Mouse (Mus musculus): ENCODE results near the gene Thumpd3. TPM values are rescaled to one million over a fixed set of nuclear protein-coding genes. Genes with fewer than 3 reads are reported as not detected.
A peak's percentile ranks its signal among the peaks of the same experiment; 100 is the strongest.

Gene Thumpd3
- total RNA-seq, 2 experiments from 2014 or later = 19.8 to 22.5 TPM

DNA sequence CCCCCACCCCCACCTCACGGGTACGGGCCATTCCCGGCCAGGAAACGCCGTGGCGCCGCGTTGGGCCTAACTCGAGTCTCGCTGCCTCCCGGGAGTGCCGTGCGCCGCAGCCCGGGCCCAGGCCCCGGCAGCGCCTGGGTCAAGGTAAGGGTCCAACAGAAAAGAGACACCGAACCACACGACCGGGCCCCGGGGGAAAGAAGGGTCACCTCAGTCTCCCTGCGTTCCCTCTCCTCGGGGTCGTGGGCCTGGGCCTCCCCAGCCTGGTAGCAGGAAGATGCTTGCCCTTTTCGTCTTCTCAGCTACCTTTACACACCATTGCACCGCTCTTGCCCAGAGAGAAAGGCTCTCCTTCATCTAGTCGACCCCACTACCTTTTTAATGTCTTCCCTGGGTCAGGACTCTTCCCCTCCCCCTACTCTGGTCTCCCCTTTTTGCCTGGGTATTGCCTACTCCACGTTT lies 31.6 kb downstream of the Thumpd3 start:
- peak in 1 of 2 experiments; percentile 81 for DNase-seq

- peak; percentile 12 to 56 for DNase-seq
Measured at GRCm38 (mm10) chr6:113078031-113078721, 32.2 kb downstream of the Thumpd3 start.

GRCm38 (mm10) chr6:113079492-113079891 lies 33.5 kb downstream of the Thumpd3 start:
- DNase-seq = peak; percentile 47 to 64

- DNase-seq = peak in 1 of 2 experiments; percentile 31
Measured at GRCm38 (mm10) chr6:113082229-113082628, 36.2 kb downstream of the Thumpd3 start.

DNA sequence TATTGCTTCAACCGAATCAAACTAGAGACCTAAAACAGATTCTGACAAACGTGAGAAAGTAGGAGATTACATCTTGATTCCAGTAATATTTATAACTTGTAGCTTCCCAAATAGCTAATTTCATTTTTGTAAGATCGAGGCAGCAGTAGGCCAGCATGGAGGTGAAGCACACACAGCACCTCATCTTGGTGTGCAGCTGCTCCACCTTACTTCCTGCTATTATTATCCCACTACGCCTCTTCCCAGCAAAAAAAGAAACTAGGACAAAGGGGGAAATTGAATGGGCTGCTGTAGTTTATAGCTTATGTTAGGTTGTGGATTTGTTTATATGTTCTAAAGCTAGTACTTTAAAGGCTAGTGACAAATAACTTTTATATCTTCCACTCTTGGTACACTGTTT lies 38.6 kb downstream of the Thumpd3 start:
- peak in 1 of 2 experiments; percentile 41 for DNase-seq

DNA sequence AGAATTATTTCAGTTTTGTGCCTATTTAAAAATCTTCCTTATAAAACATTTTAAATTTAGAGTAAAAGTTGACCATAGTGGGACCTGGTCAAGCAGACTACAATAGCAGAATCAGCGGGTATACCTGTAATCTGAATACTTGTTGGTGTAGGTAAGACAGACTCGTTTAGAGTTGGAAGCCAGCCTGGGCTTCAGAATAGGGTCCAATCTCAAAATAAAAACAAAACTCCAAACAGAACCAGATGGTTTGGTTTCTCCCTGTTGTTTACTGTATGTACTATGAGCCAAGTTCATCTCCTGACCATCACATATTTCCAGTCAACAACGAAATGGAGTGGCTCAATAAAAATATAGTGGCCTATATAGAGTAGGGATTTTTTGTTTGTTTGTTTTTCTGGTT lies 47.2 kb downstream of the Thumpd3 start:
- no peak for DNase-seq

GRCm38 (mm10) chr6:113095547-113095946 lies 49.5 kb downstream of the Thumpd3 start:
- no peak for DNase-seq

DNA sequence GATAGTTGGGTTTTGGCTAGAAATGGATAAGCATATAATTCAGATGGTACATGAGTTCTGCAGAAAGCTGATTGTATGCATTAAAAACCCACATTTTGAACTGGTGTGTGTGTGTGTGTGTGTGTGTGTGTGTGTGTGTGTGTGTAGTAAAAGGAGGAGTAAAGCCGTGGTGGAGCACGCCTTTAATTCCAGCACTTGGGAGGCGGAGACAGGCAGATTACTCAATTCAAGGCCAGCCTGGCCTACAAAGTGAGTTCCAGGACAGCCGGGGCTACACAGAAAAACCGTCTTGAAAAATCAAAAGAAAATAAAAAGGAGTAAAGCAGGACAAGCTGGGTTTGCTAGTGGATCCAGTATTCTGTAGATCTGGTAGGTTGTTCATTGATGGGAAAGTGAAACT lies 51.6 kb downstream of the Thumpd3 start:
- peak; percentile 27 to 28 for DNase-seq

- peak; percentile 95 for DNase-seq
Measured at GRCm38 (mm10) chr6:113099640-113100289, 53.7 kb downstream of the Thumpd3 start.

DNA sequence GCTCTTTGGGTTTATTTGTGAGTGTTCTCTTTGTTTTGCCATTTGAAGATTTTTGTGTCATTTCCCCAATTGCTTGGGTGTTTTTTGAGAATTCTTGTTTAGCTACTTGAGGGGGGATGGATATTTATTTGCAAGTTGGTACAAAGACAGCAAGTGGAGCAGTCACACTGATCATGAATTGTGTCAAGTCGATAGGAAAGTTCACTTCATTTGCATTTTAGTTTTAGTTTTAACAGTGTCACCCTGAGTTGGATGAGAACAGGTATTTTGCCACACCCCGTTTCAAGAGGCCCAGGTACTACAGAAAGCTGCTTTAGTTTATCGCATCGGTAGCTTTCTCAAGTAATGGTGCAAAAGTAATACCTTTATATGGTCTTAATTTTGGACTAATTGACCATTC lies 56.5 kb downstream of the Thumpd3 start:
- DNase-seq = no peak

DNA sequence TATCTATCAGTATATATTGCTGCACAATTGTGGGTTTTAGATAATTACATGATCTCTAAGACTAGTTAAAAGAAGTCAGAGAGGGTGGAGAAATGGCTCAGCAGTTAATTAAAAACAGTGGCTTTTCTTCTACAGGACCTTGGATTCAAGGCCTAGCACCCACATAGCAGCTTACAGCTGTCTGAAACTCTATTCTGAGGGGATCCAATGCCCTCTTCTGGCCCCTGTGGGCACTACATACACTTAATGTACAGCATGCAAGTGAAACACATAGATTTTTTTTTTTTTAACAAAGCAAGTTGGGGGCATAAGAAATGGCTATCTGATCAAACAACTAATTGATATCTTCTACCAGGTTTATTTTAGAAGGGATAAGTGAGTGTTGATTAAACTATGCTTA lies 57.7 kb downstream of the Thumpd3 start:
- DNase-seq = peak; percentile 48 to 67

DNA sequence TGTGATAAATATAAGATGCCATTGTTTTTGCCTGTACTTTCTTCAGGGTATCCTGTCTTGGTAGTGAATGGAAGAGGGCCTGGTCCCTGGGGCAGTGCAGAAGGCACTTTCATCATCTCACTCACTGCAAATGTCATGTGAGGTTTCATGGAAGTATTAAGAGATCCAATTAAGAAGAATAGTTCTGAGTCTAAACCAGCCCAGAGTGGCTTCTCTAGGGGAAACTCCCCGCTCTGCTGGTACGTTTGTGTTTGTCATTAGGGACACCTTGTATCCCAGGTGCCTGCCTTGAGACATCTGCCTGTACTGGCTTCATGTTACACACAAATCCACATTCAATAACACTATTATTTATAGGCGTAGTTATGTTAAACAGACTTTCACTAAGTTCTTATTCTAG lies 63.4 kb downstream of the Thumpd3 start:
- DNase-seq = no peak

DNA sequence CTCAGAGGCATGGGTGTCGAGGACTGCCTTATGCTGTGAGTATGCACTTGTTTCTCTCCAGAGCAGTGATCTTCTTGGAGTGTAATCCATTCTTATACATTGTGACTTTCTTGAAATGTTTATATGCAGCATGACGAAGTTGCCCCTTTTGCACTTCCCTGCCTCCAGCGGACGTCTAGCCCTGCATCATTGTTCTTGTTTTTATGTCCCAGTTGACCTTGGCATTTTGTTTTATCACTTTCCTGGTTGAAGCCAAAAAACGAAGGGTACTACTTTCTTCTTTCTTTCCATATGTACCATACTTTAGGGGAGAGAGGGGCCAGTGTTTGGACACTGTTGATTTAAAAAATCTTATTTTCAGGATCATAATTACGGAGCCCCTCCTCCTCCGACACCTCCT lies 63.9 kb downstream of the Thumpd3 start:
- DNase-seq = no peak

Other genes starting within 250 kb of the Thumpd3 start
- gene Srgap3, start 99.0 kb upstream of the Thumpd3 start, total RNA-seq (2021) = 1 to 10 TPM in 1 of 2 experiments, under 1 TPM in 1; 0.69 to 1.1 TPM
- 10 to 100 TPM; 27.0 to 31.5 TPM for gene Setd5, start 31.1 kb downstream of the Thumpd3 start, total RNA-seq (2021)
- gene Lhfpl4, start 149.2 kb downstream of the Thumpd3 start, total RNA-seq (2021) = under 1 TPM; 0.40 to 0.51 TPM
- gene Mtmr14, start 191.6 kb downstream of the Thumpd3 start, total RNA-seq (2021) = 10 to 100 TPM; 12.7 to 17.6 TPM
- gene Cpne9, start 236.1 kb downstream of the Thumpd3 start, total RNA-seq (2021) = not detected

Data from heart, adult 18-20 months (tissue).